Mouse (Mus musculus): ENCODE measurements around the gene Ankrd11.

The Ankrd11 gene

DNA sequence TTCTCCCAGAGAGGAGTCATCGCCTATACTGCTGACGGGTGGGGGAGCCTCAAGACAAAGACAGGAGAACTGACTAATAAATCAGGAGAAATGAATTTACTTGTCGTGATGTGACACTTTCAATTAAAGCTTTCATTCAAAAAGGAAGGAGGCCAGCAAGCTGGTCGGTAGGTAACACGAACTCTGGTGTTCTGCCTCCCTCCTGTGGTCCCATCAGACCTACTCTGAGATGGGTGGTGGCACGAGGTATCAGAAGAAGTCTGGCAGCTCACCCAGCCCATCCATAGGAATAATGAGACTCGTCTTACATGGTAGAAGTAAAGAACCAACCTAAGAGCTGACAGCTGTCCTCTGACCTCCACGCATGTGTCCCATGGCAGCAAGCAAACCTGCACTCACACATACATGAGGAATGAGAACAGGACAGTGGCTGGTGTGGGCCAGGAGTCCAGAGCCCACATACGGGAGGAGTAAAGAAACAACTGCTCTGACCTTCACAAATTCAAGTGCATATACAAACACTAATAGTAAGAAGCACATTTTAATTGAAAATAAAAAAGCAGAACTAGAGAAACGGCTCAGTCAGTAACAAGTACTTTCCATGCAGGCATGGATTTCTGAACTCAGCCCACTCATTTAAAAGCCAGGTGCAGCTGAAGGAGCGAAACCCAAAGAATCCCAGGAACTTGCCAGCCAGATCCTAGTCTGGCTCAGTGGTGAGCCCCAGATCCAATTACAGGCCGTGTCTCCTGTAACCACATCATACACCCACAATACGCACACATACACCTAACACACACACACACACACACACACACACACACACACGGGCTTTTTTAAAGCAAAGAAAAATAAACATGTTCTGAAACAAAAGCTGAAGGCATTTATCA lies 37.8 kb downstream of the Ankrd11 start:
- no peak for DNase-seq

GRCm38 (mm10) chr8:123000311-123000710 lies 41.8 kb downstream of the Ankrd11 start:
- no peak for DNase-seq

GRCm38 (mm10) chr8:122997963-122998362 lies 44.1 kb downstream of the Ankrd11 start:
- no peak for DNase-seq

DNA sequence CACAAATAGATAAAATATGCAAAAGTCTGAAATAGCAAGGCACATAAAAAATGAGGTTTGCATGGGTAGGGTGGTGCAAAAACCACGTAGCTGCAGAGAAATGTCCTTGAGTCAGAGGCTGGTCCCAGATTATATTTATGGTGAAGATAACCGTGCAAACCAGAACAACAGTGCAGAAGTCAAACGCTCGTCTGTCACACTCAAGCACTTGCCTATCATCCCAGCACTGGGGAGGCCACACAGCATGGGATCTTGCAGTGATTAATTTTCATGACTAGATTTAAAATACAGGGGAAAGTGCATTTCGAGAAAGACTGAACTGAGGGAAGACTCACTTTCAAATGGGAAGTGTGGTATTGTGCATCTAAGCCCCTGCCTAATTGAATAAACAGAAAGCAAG lies 48.3 kb downstream of the Ankrd11 start:
- DNase-seq: no peak

DNA sequence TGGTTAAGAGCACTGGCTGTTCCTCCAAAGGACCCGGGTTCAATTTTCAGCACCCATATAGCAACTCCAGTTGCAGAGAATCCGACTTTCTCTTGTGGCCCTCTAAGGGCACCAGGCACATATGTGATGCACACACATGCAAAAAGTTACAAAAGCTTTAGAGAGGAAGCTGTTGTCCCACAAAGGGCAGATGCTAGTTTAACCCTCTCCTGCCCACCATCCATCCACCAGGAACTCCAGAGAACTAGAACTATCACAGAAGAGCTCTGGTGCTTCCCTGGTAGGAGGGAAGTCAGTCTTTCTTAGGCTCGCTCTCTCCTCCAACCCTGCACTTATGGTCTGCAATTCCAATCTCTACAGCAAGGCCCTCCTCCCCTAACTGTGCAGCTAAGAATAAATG lies 49.0 kb downstream of the Ankrd11 start:
- DNase-seq: no peak

GRCm38 (mm10) chr8:122992296-122992695 lies 49.8 kb downstream of the Ankrd11 start:
- DNase-seq: no peak

GRCm38 (mm10) chr8:122991368-122991767 lies 50.7 kb downstream of the Ankrd11 start:
- no peak for DNase-seq

GRCm38 (mm10) chr8:122989976-122990375 lies 52.1 kb downstream of the Ankrd11 start:
- DNase-seq: no peak

GRCm38 (mm10) chr8:122988955-122989354 lies 53.1 kb downstream of the Ankrd11 start:
- DNase-seq: no peak

DNA sequence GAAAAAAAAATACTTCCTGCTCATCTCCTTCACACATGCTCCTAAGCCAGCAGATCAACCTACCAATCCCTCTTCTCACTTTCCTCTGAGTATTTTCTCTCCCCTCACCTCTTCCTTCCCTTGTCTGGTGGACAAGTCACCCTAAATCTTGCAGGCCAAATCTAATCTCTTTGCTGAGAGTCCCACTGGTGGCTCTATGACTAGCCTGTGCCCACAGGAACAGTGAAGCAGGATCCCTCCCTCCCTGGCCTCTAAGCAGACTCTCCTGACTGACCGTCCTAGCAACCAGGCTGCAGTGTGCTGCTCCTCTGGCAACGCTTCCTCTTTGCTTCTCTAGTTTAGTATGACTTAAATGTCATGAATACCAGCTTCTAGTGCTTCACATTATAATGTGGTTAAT lies 54.8 kb downstream of the Ankrd11 start:
- no peak for DNase-seq

DNA sequence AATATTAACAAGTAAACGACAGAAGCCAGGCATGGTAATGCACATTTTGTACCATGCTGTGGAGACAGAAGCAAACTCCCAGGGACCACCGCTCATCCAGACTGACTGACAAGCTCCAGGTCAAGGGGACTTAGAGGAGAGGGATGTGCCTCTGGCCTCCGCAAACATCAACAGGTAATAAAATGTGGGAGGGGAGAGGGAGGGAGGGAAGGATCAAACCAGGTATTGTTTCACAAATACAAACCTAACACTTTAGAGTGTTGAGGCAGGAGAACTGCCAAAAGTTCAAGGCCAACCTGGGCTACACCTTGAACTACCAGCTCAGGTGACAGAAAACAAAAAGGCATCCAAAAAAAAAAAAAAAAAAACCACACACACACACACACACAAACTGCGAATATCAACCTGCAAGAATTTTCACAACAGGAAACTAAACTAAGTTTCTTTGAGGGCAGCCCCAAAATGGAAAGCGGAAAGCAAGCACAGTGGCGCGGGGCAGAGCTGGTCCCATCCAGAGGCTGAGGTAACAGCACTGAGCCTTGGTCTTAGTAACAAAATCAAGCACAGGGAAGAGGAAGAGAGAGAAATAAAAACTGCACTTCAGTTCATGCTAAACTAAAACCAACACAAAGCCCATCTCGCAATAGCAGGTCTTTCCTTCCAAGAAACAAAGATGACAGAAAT lies 55.4 kb downstream of the Ankrd11 start:
- peak in 1 of 2 experiments; percentile 29 for DNase-seq

DNA sequence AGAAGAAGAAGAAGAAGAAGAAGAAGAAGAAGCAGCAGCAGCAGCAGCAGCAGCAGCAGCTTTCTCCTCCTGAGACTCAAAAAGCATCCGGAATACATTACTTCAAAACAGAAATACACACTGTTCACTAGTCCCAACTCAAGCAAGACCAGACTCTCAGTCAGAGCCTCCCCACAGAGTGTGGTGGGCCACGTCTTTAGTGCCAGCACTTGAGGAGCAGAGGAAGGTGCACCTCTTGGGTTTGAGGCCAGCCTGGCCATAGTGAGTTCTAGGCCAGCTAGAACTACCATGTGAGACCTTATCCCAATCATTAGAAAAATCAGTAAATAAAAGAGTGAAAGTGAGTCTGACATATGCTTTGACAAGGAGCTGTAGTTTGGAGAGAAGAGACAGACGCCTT lies 57.9 kb downstream of the Ankrd11 start:
- DNase-seq: no peak

DNA sequence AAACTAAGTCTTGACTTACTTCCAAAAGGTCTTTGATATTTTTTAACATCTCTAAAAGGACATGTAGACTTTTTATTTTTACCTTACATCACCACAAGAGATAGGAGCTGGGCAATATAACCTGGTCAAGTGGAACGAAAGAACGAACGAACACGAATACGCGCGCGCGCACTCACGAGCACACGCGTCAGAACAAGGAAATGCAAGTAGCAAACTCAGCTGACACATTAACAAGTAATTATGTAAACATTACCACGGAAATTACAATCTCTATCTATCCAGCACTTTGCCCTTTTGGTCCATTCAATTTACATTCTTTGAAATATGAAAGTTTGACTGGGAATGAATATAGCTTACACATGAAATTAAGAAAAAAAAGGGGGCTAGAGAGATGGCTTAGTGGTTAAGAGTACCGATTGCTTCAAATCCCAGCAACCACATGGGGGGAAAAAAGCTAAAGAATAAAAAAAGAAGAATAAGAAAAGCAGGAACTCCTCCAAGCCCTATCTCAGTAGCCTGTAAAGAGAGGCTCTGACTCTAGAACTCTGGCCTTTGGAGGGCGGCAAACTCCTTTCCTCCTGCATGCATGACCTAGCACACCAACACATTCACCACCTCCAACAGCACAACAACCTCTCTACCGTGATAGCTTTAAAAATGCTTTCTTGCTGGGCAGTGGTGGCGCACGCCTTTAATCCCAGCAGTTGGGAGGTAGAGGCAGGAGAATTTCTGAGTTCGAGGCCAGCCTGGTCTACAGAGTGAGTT lies 58.7 kb downstream of the Ankrd11 start:
- no peak for DNase-seq

GRCm38 (mm10) chr8:122981646-122982045 lies 60.4 kb downstream of the Ankrd11 start:
- DNase-seq: no peak

- no peak for DNase-seq
Observed at GRCm38 (mm10) chr8:122979865-122980509, 62.1 kb downstream of the Ankrd11 start.

GRCm38 (mm10) chr8:122979424-122979823 lies 62.7 kb downstream of the Ankrd11 start:
- DNase-seq: no peak

- DNase-seq: no peak
Observed at GRCm38 (mm10) chr8:122976046-122976445, 66.0 kb downstream of the Ankrd11 start.

- DNase-seq: no peak
Observed at GRCm38 (mm10) chr8:122969964-122970620, 72.0 kb downstream of the Ankrd11 start.

DNA sequence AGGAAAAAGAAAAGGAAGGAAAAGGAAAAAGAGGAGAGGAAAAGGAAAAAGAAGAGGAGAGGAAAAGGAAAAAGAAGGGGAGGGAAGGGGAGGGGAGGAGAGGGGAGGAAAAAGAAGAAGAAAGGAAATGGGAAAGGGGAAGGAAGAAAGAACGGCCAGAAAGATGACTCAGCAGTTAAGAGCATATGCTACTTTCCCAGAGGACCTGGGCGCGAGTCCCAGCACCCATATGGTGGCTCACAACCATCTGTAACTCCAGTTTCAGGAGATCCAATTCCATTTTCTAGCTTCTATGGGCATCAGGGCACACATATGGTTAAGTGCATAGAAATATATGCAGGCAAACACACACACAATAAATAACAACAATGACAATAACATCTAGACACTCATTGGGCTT lies 73.9 kb downstream of the Ankrd11 start:
- no peak for DNase-seq

DNA sequence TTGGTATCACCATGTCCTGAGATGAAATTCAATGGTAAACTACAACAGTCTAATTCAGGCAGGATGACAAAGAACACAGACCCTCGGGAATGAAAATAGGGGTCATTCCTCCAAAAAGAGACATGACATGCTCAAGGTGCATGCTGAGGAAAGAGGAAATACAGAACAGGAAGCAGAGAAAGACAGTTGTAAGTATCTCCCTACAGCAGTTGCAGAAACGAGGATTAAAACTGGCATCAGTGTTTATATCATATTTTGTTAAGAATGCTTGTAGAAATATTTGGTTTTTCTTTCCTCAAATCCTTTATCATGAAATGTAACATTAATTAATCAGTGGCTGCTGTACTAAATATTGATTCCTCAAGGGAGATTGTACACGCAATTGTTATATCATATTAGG lies 75.4 kb downstream of the Ankrd11 start:
- DNase-seq: no peak

DNA sequence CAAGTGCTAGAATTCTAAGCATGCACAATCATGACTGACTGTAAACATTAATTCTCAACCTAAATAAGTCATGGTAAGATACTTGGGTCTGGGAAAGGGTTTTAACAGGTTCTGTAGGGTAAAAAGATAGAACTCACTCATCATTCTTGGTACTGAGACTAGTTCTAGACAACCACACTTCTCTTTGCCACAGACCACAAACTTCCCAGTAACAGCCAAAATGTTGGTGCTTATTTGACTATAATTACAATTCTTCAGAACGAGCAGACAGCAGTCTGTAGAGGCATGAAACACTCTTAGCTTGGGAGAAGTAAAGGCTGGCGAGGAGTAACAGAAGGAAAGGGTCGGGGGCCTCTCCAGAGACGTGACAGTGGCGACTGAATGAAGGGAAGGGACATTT lies 80.0 kb downstream of the Ankrd11 start:
- DNase-seq: no peak

GRCm38 (mm10) chr8:122961458-122961857 lies 80.6 kb downstream of the Ankrd11 start:
- no peak for DNase-seq

Data from spleen, adult 18-20 months (tissue).